Mouse (Mus musculus) hindbrain, embryonic 14.5 days (tissue): ENCODE data around the gene Znhit1. TPM values are rescaled to one million over a fixed set of nuclear protein-coding genes. Genes with fewer than 3 reads are reported as not detected.
"Not testable (repeated sequence)": the region's sequence is repeated elsewhere in the genome, so short reads cannot be mapped to it uniquely, and the experiment has no call there.

Experiments used
- ATAC-seq: fragments of 200-750 bp; cut with Nextera tagmentation; 2 replicates; pipeline ENCODE4 v1.8.0; 2017; ENCODE audit warnings: moderate number of reproducible peaks, mild to moderate bottlenecking, moderate TSS enrichment, moderate library complexity; ENCODE audit not compliant: low FRiP score
- DNase-seq: peaks from one replicate; pipeline ENCODE4 v3.0.0-alpha.2; 2015; ENCODE audit warnings: low spot score
- H3K27ac ChIP-seq: fragments of 300-500 bp; sonication (generic); 2 replicates; pipeline ENCODE4 v1.5.1; 2014; ENCODE audit warnings: mild to moderate bottlenecking, moderate library complexity
- H3K27me3 ChIP-seq: fragments of 300-500 bp; sonication (generic); 2 replicates; pipeline ENCODE4 v1.6.1; 2014; ENCODE audit warnings: mild to moderate bottlenecking, low read length, mixed read lengths; ENCODE audit not compliant: control insufficient read depth, insufficient read depth
- H3K36me3 ChIP-seq: fragments of 300-500 bp; sonication (generic); replicated peaks from 2 replicates; pipeline ENCODE4 v1.6.1; 2014; ENCODE audit not compliant: control insufficient read depth, insufficient read depth
- H3K4me1 ChIP-seq: fragments of 300-500 bp; sonication (generic); replicated peaks from 2 replicates; pipeline ENCODE4 v1.6.1; 2014; ENCODE audit warnings: antibody characterized with exemption, low read length, mixed read lengths; ENCODE audit not compliant: control insufficient read depth, insufficient read depth
- H3K4me2 ChIP-seq: fragments of 300-500 bp; sonication (generic); replicated peaks from 2 replicates; pipeline ENCODE4 v1.6.1; 2014; ENCODE audit warnings: mild to moderate bottlenecking, moderate library complexity
- H3K4me3 ChIP-seq: fragments of 300-500 bp; sonication (generic); replicated peaks from 2 replicates; pipeline ENCODE4 v1.5.1; 2014; ENCODE audit warnings: mild to moderate bottlenecking, low read length
- H3K9ac ChIP-seq: fragments of 300-500 bp; sonication (generic); 2 replicates; pipeline ENCODE4 v1.6.1; 2014
- H3K9me3 ChIP-seq: fragments of 300-500 bp; sonication (generic); 2 replicates; pipeline ENCODE4 v1.6.1; 2016; ENCODE audit warnings: low read length; ENCODE audit not compliant: control insufficient read depth
- WGBS: fragments of 180-500 bp; shearing (Covaris S2); extraction: QIAGEN DNeasy Blood & Tissue Kit; methylation state at CpG from one replicate; pipeline ENCODE4 v1.1.7; 2014; 5-methylcytosine and 5-hydroxymethylcytosine counted together
- polyA plus RNA-seq: library from polyadenylated mRNA; unstranded; fragments of >200 nt; fragmentation: Nextera tagmentation; extraction: Ambion mirVana; gene quantifications from 2 replicates; pipeline ENCODE4 v1.2.1, GENCODE M21; 2014

Znhit1 gene
- polyA plus RNA-seq, 1 experiment from 2014 or later, result 121 TPM

- DNase-seq, result no peak
- no peak overlapping the region for H3K9ac ChIP-seq
- no peaks in the 10 kb centered on the region for H3K27me3 ChIP-seq
- no peak for ATAC-seq
- H3K36me3 ChIP-seq, result no peaks in the 10 kb centered on the region; the same call in 1 of the 2 replicates
- H3K4me2 ChIP-seq, result no peak overlapping the region
- no peaks in the 10 kb centered on the region for H3K9me3 ChIP-seq
- H3K4me1 ChIP-seq, result peaks cover 21% of the 10 kb centered on the region
- H3K27ac ChIP-seq, result no peak overlapping the region
- H3K4me3 ChIP-seq, result no peak overlapping the region
- 89% methylated on average over 6 of the region's 6 CpGs for WGBS
Measured at GRCm38 (mm10) chr5:136950521-136950920, 37.3 kb downstream of the Znhit1 start.

GRCm38 (mm10) chr5:136949551-136950336, 38.1 kb downstream of the Znhit1 start:
- not testable (repeated sequence) for H3K9me3 ChIP-seq, H3K9ac ChIP-seq, H3K36me3 ChIP-seq, H3K4me2 ChIP-seq, H3K27me3 ChIP-seq, DNase-seq, H3K27ac ChIP-seq, H3K4me3 ChIP-seq, ATAC-seq
- WGBS, result 88% methylated on average over 12 of the region's 14 CpGs
- peaks cover 16% of the 10 kb centered on the region for H3K4me1 ChIP-seq

GRCm38 (mm10) chr5:136947874-136948273, 39.9 kb downstream of the Znhit1 start:
- DNase-seq (no peak), ATAC-seq (no peak)
- Histone ChIP-seq H3K27ac (no peak overlapping the region), H3K27me3 (no peaks in the 10 kb centered on the region), H3K4me3 (no peak overlapping the region), H3K9me3 (no peaks in the 10 kb centered on the region), H3K4me2 (no peak overlapping the region), H3K9ac (no peak overlapping the region), H3K4me1 (0 out of 2 replicates have a peak, but pooled peaks cover 5% of the 10 kb centered on the region), H3K36me3 (no peaks in the 10 kb centered on the region)

- H3K4me3 ChIP-seq, result no peak overlapping the region
- no peaks in the 10 kb centered on the region for H3K4me1 ChIP-seq
- H3K27me3 ChIP-seq, result no peaks in the 10 kb centered on the region
- H3K9ac ChIP-seq, result no peak overlapping the region
- DNase-seq (no peak), ATAC-seq (no peak)
- H3K9me3 ChIP-seq, result no peaks in the 10 kb centered on the region
- no peaks in the 10 kb centered on the region for H3K36me3 ChIP-seq
- no peak overlapping the region for H3K27ac ChIP-seq
- no peak overlapping the region for H3K4me2 ChIP-seq
- 85% methylated on average over 12 of the region's 12 CpGs for WGBS
Measured at GRCm38 (mm10) chr5:136945084-136945483, 42.7 kb downstream of the Znhit1 start.

GRCm38 (mm10) chr5:136943382-136943781, 44.4 kb downstream of the Znhit1 start:
- 81% methylated on average over 2 of the region's 2 CpGs for WGBS
- Histone ChIP-seq H3K27me3 (no peaks in the 10 kb centered on the region), H3K9me3 (no peaks in the 10 kb centered on the region), H3K4me1 (no peaks in the 10 kb centered on the region), H3K4me2 (no peak overlapping the region), H3K4me3 (no peak overlapping the region), H3K9ac (no peak overlapping the region), H3K36me3 (no peaks in the 10 kb centered on the region), H3K27ac (no peak overlapping the region)
- ATAC-seq (no peak), DNase-seq (no peak)

GRCm38 (mm10) chr5:136942781-136943180, 45.0 kb downstream of the Znhit1 start:
- H3K4me3 ChIP-seq, result no peak overlapping the region
- H3K9me3 ChIP-seq, result no peaks in the 10 kb centered on the region
- H3K4me2 ChIP-seq, result no peak overlapping the region
- no peak overlapping the region for H3K27ac ChIP-seq
- DNase-seq (no peak), ATAC-seq (no peak)
- H3K27me3 ChIP-seq, result no peaks in the 10 kb centered on the region
- H3K36me3 ChIP-seq, result no peaks in the 10 kb centered on the region
- WGBS, result 77% methylated on average over 3 of the region's 3 CpGs
- no peak overlapping the region for H3K9ac ChIP-seq
- no peaks in the 10 kb centered on the region for H3K4me1 ChIP-seq

GRCm38 (mm10) chr5:136940845-136941560, 46.8 kb downstream of the Znhit1 start:
- Histone ChIP-seq H3K4me3 (no peak overlapping the region), H3K4me2 (no peak overlapping the region), H3K27me3 (no peaks in the 10 kb centered on the region), H3K9me3 (no peaks in the 10 kb centered on the region), H3K27ac (no peak overlapping the region), H3K4me1 (no peaks in the 10 kb centered on the region), H3K36me3 (no peaks in the 10 kb centered on the region), H3K9ac (no peak overlapping the region)
- DNase-seq, result no peak
- ATAC-seq, result no peak
- 89% methylated on average over 12 of the region's 12 CpGs for WGBS

GRCm38 (mm10) chr5:136940029-136940428, 47.8 kb downstream of the Znhit1 start:
- H3K4me1 ChIP-seq, H3K4me2 ChIP-seq, DNase-seq, H3K9me3 ChIP-seq, H3K4me3 ChIP-seq, H3K27me3 ChIP-seq, H3K9ac ChIP-seq, ATAC-seq, H3K27ac ChIP-seq, H3K36me3 ChIP-seq: not testable (repeated sequence)
- WGBS, result 90% methylated on average over 6 of the region's 6 CpGs

- WGBS, result 68% methylated on average over 7 of the region's 7 CpGs
- Histone ChIP-seq H3K9ac (no peak overlapping the region), H3K4me3 (no peak overlapping the region), H3K27ac (no peak overlapping the region), H3K27me3 (no peaks in the 10 kb centered on the region), H3K36me3 (no peaks in the 10 kb centered on the region), H3K4me2 (no peak overlapping the region), H3K4me1 (no peaks in the 10 kb centered on the region), H3K9me3 (no peaks in the 10 kb centered on the region)
- no peak for DNase-seq
- ATAC-seq, result no peak
Measured at GRCm38 (mm10) chr5:136939284-136939683, 48.5 kb downstream of the Znhit1 start.
